Mouse (Mus musculus) C2C12 (cell line): ENCODE measurements at regions not wholly inside any gene's neighbourhood (a gene's known extent, or its start where the extent isn't known, plus 50 kb on each side); places are given as distances from the start of the nearest gene placed in this dataset.

Experiments used
- H3K27me3 ChIP-seq: one replicate; pipeline ENCODE4 v1.6.1; 2011; ENCODE audit not compliant: control insufficient read depth, insufficient read depth, insufficient read length
- H3K36me3 ChIP-seq: one replicate; pipeline ENCODE4 v1.6.1; 2011; ENCODE audit not compliant: control insufficient read depth, insufficient read depth
- H3K4me3 ChIP-seq: one replicate; pipeline ENCODE4 v1.5.1; 2011; ENCODE audit warnings: mild to moderate bottlenecking, control low read depth; ENCODE audit not compliant: poor library complexity, insufficient read depth, severe bottlenecking
- H3K79me2 ChIP-seq: one replicate; pipeline ENCODE4 v1.6.1; 2011; ENCODE audit not compliant: control insufficient read depth, insufficient read depth
- H3K79me3 ChIP-seq: one replicate; pipeline ENCODE4 v1.6.1; 2011; ENCODE audit warnings: low read depth, control low read depth
- H3ac ChIP-seq: one replicate; pipeline ENCODE3; 2011; ENCODE audit warnings: low read depth; ENCODE audit not compliant: control insufficient read depth, insufficient read length
- CEBPB ChIP-seq: IDR thresholded peaks from one replicate; pipeline ENCODE4 v1.6.1; 2011; ENCODE audit warnings: low read depth, mild to moderate bottlenecking, control low read depth, moderate library complexity
- CTCF ChIP-seq: IDR thresholded peaks from one replicate; pipeline ENCODE4 v1.5.1; 2011; ENCODE audit not compliant: control insufficient read depth, insufficient read depth, insufficient read length
- FOSL1 ChIP-seq: IDR thresholded peaks from one replicate; pipeline ENCODE4 v1.8.0; 2011; ENCODE audit warnings: mild to moderate bottlenecking, low read length; ENCODE audit not compliant: poor library complexity, insufficient read depth, severe bottlenecking
- MAX ChIP-seq: IDR thresholded peaks from one replicate; pipeline ENCODE4 v1.6.1; 2011; ENCODE audit warnings: mild to moderate bottlenecking, control low read depth
- MYOD1 ChIP-seq: IDR thresholded peaks from one replicate; pipeline ENCODE4 v1.6.1; 2011; ENCODE audit warnings: low read depth; ENCODE audit not compliant: control insufficient read depth, insufficient read length
- MYOG ChIP-seq: IDR thresholded peaks from one replicate; pipeline ENCODE4 v1.6.1; 2011; ENCODE audit not compliant: control insufficient read depth, insufficient read length; ENCODE audit errors: extremely low read depth
- USF1 ChIP-seq: IDR thresholded peaks from one replicate; pipeline ENCODE4 v1.6.1; 2011; ENCODE audit warnings: low read depth, mild to moderate bottlenecking, control low read depth, moderate library complexity

- no peak for TF ChIP-seq MYOG
- no peak for TF ChIP-seq MYOD1
- no peak for TF ChIP-seq USF1
- no peak for TF ChIP-seq FOSL1
- TF ChIP-seq CTCF: no peak
- no peak for TF ChIP-seq CEBPB
- TF ChIP-seq MAX: no peak
- H3K79me3 ChIP-seq: no peaks in the 10 kb centered on the region
Observed at GRCm38 (mm10) chr7:58557535-58557934, 98.4 kb upstream of the Atp10a start.

GRCm38 (mm10) chr7:58568807-58569206 lies 87.2 kb upstream of the Atp10a start:
- TF ChIP-seq USF1 (no peak), FOSL1 (no peak), MYOD1 (no peak), CTCF (no peak), CEBPB (no peak), MYOG (no peak)
- no peak overlapping the region for H3K4me3 ChIP-seq
- no peaks in the 10 kb centered on the region for H3K36me3 ChIP-seq
- H3K79me3 ChIP-seq: no peaks in the 10 kb centered on the region
- no peak overlapping the region for H3ac ChIP-seq
- H3K27me3 ChIP-seq: no peaks in the 10 kb centered on the region
- H3K79me2 ChIP-seq: no peaks in the 10 kb centered on the region

More at GRCm38 (mm10) chr7:58557535-58557934, 98.4 kb upstream of the Atp10a start:
- H3K4me3 ChIP-seq: no peak overlapping the region
- H3K27me3 ChIP-seq: no peaks in the 10 kb centered on the region
- no peaks in the 10 kb centered on the region for H3K36me3 ChIP-seq
- H3ac ChIP-seq: no peak overlapping the region
- no peaks in the 10 kb centered on the region for H3K79me2 ChIP-seq

- Histone ChIP-seq H3K79me2 (no peaks in the 10 kb centered on the region), H3K36me3 (no peaks in the 10 kb centered on the region)
Observed at GRCm38 (mm10) chr7:58584241-58584820, 71.6 kb upstream of the Atp10a start.

GRCm38 (mm10) chr7:58585626-58586256 lies 70.2 kb upstream of the Atp10a start:
- H3K79me2 ChIP-seq: no peaks in the 10 kb centered on the region
- H3K36me3 ChIP-seq: no peaks in the 10 kb centered on the region
- TF ChIP-seq CTCF (no peak), FOSL1 (no peak), MAX (no peak), MYOG (no peak), USF1 (no peak), CEBPB (no peak), MYOD1 (no peak)
- no peak overlapping the region for H3ac ChIP-seq
- H3K4me3 ChIP-seq: no peak overlapping the region
- no peaks in the 10 kb centered on the region for H3K79me3 ChIP-seq
- no peaks in the 10 kb centered on the region for H3K27me3 ChIP-seq

More at GRCm38 (mm10) chr7:58584241-58584820, 71.6 kb upstream of the Atp10a start:
- no peak for TF ChIP-seq MYOD1
- peak; percentile 67 for TF ChIP-seq CTCF
- no peak overlapping the region for H3ac ChIP-seq
- no peaks in the 10 kb centered on the region for H3K27me3 ChIP-seq
- H3K4me3 ChIP-seq: no peak overlapping the region
- H3K79me3 ChIP-seq: no peaks in the 10 kb centered on the region

- H3K79me3 ChIP-seq: no peaks in the 10 kb centered on the region
- TF ChIP-seq FOSL1 (no peak), USF1 (no peak), CEBPB (no peak), CTCF (no peak), MYOD1 (no peak), MYOG (no peak), MAX (no peak)
- H3K79me2 ChIP-seq: no peaks in the 10 kb centered on the region
- no peaks in the 10 kb centered on the region for H3K36me3 ChIP-seq
- no peak overlapping the region for H3K4me3 ChIP-seq
- H3K27me3 ChIP-seq: no peaks in the 10 kb centered on the region
- no peak overlapping the region for H3ac ChIP-seq
Observed at GRCm38 (mm10) chr7:58595951-58596350, 60.0 kb upstream of the Atp10a start.
